Mouse (Mus musculus): ENCODE data around the gene Ccr9.

- TF ChIP-seq POLR2A (IDR thresholded peaks at IDR 0.05; ENCODE audit: insufficient read depth, low read length) = no peak
- no peak for TF ChIP-seq EP300 (IDR thresholded peaks at IDR 0.05; ENCODE audit: insufficient read depth, low read depth, low read length)
- TF ChIP-seq CTCF (IDR thresholded peaks at IDR 0.05; ENCODE audit: low read depth, low read length) = no peak
Measured at GRCm38 (mm10) chr9:123788855-123789529, 110.8 kb downstream of the Ccr9 start.

Measured in ES-Bruce4 (cell line).